Mouse (Mus musculus) olfactory bulb, adult 2 months (tissue): Measurements from ENCODE around the gene Aqp5.

Source experiments
- CTCF ChIP-seq: fragments of 200-500 bp; IDR thresholded peaks from 2 replicates; pipeline ENCODE4 v1.5.1; 2012; ENCODE audit warnings: low read depth, mild to moderate bottlenecking, low read length, moderate library complexity; ENCODE audit not compliant: insufficient read depth
- POLR2A ChIP-seq: fragments of 200-500 bp; IDR thresholded peaks from 2 replicates; pipeline ENCODE4 v1.6.1; 2012; ENCODE audit warnings: mild to moderate bottlenecking, low read depth, low read length, moderate library complexity; ENCODE audit not compliant: insufficient read depth

GRCm38 (mm10) chr15:99589237-99589636 is 1.3 kb upstream of the Aqp5 start:
- TF ChIP-seq POLR2A = no peak
- TF ChIP-seq CTCF = no peak
